Mouse (Mus musculus) heart, postnatal 14 days (tissue): Measurements from ENCODE around the gene Gnat2. TPM values are rescaled to one million over a fixed set of nuclear protein-coding genes. Genes with fewer than 3 reads are reported as not detected.

Source experiments
- DNase-seq, 2 experiments: peaks; one replicate each; pipeline ENCODE4 v3.0.0; 2021 to 2022
- intact Hi-C: fragments of 180-260 bp; cut with DNase I; formaldehyde crosslinking; loops from one replicate; pipeline ENCODE4 v1.15.1; 2025
- total RNA-seq, 2 experiments: library from RNA; stranded (reverse); gene quantifications; 2 replicates each; pipeline ENCODE4 v1.2.3; 2021

The Gnat2 gene
- total RNA-seq, 2 experiments from 2014 or later = 0.34 TPM; not detected in 1

GRCm38 (mm10) chr3:108105281-108105680 lies 12.7 kb downstream of the Gnat2 start:
- intact Hi-C loops = no loop called here
- no peak for DNase-seq

GRCm38 (mm10) chr3:108111320-108111719 lies 18.7 kb downstream of the Gnat2 start:
- intact Hi-C loops = no loop called here

GRCm38 (mm10) chr3:108112246-108112645 lies 19.7 kb downstream of the Gnat2 start:
- DNase-seq = no peak
- intact Hi-C loops = no loop called here

More at GRCm38 (mm10) chr3:108111320-108111719, 18.7 kb downstream of the Gnat2 start:
- DNase-seq = no peak

DNA sequence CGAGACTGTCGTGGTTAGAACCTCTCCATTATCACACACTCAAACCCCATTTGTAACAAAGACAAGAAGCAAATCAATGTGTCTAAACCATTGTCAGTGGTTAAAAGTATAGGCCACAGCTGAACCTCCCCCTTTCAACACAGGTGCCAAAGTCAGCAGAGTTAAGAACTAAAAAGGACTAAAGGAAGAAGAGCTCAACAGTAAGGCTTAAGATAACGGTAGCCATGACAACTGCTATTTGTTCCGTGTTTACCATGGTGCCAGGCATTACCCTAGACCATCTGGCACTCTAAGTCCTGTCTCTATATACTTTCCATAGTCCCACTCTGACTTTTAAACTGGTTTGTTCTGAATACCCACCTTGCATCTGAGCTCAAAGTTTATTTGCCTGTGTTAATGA lies 20.1 kb downstream of the Gnat2 start:
- intact Hi-C loops = no loop called here
- DNase-seq = no peak

DNA sequence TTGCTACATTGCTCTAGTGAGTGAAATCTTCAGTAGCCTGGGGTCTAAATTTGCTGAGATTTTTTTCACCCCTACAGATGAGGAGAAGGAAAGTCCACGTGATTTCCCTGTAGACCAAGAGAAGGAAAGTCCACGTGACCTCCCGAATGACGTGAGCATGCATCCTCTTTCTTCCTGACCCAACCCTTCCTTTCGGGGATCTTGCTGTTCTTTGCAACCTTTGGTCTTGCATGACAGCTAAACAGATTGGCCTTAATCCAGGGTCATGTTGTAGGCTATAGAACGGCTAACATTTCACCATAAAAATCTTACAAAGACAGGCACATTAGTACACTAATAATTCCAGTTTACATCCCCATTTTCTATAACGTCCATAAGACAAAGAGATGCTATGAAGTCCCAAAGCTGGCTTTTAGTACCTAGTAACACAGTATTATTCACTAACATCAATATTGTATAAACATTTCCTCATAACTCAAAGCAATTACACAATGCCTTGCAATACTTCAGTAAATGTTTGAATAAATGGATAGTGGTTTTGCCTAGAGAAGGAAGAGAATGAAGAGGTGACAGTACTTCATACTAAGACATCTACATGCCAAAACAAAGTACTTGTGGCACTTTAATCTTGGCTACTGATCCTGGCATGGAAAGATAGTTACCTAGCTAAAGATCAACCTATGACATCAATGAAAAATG lies 21.2 kb downstream of the Gnat2 start:
- intact Hi-C loops = no loop called here
- no peak for DNase-seq

DNA sequence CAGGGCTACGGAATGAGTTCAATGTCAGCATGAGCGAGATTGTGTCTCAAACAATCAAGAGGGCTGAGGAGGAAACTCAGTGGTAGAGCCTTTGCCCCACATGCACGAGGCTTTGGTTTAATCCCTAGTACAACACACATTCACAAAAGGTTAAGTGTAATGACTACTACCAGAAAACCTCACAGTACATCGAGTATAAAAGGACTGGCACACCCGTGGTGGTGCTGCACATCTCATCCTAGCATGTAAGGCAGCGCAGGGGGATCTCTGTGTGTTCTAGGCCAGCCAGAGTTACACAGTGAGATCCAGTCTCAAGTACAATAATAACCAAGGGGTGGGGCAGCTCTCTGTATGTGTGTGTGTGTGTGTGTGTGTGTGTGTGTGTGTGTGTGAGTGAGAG lies 24.9 kb downstream of the Gnat2 start:
- intact Hi-C loops = no loop called here

GRCm38 (mm10) chr3:108121101-108121500 lies 28.5 kb downstream of the Gnat2 start:
- no peak for DNase-seq
- intact Hi-C loops = no loop called here

More for the DNA sequence above, 24.9 kb downstream of the Gnat2 start:
- DNase-seq = no peak

DNA sequence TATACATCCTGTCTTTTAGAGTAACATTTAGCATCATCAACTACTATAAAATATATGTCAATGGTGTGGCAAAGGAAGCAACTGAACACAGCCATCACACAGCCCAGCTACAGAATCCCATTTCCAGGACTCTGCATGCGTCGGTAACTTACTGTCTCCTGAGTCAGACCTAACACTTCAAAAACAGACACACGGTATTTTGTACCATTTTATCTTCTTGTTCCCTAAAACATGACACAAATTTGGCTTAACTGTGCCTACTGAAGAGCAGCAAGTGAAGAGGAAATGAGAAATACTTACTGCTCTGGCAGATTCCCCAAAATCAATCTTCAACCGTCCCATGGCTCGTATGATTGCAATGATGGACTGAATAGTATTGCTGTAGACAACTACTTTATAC lies 30.7 kb downstream of the Gnat2 start:
- intact Hi-C loops = no loop called here

GRCm38 (mm10) chr3:108124131-108124530 lies 31.5 kb downstream of the Gnat2 start:
- intact Hi-C loops = no loop called here
- DNase-seq = no peak

More for the DNA sequence above, 30.7 kb downstream of the Gnat2 start:
- no peak for DNase-seq

DNA sequence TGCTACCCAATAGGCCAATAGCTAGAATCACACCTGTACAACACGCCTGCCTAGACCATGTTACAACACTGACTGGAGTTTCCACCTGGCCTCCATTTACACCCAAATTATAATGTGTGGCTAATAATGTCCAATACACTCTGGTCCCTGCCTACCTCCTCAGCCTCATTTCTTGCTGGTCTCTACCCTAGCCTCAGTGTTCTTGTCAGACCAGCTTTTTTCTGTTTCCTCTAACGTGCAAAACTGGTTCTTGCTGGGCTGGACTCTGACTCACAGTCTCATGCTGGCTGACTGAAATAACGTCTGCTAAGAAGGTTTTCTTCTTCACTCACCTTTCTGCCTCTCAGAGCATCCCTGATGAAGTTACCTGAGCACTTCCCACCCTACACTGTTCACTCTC lies 33.7 kb downstream of the Gnat2 start:
- intact Hi-C loops = no loop called here
- DNase-seq = no peak

DNA sequence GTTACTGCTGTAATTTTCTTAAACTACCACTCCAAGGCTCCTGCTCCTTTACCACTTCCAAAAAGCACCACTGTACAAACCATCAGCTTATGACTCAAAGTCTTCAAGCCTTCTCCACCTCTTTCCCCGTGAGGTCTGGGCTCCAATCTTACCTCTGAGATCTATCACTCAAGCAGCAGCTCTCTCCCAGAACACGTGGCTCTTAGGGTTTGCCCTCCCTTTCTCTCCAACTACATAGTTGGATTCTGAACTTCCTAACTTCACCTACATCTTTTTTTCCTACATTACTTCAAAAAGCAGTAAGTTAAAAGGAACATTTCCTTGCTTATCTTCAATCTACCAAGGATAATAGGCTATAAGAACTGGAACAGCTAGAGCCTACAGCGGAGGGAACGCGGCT lies 35.9 kb downstream of the Gnat2 start:
- DNase-seq = no peak
- intact Hi-C loops = no loop called here

DNA sequence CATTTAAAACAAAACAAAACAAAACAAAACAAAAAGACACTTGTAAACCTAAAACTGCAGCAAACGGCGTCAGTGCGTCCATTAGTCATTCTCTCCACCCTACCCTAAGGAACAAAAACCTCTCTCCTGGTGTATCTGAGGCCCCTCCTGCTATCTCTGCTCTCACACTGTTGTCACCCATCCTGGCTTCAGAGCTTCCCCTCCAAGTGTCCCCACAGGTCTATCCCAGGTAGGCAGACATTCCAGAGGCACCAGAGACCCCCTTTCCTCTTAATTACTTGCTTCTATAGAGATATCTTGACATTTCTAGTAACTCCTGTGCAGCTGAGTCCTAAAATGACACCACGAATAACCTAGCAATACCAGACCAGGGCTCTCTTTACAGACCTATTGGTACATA lies 36.8 kb downstream of the Gnat2 start:
- intact Hi-C loops = no loop called here
- no peak for DNase-seq

DNA sequence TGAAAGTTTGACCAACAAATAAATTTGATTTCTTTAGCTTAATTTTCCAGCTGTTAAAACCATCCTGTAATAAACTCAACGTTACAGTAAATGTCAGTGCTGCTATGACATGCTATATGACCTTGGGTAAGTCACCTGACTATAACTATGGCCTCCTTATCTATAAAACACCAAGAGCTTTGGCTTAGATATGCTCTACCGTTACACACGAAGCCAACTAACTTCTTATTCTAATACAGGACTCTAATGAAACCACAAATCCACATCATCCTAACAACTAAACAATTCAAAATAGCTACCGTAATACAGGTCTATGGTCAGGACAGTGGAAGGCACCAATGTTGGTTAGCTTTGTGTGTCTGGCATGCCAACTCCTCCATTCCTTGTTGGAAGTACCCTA lies 37.2 kb downstream of the Gnat2 start:
- intact Hi-C loops = loop anchor here (5.0 kb wide), 1 partner anchor 38 kb away; the partner anchor contains the start of gene Gnat2

GRCm38 (mm10) chr3:108131216-108131615 lies 38.6 kb downstream of the Gnat2 start:
- DNase-seq = no peak
- intact Hi-C loops = loop anchor here (5.0 kb wide), 1 partner anchor 39 kb away; the partner anchor contains the start of gene Gnat2

More for the DNA sequence above, 37.2 kb downstream of the Gnat2 start:
- no peak for DNase-seq

DNA sequence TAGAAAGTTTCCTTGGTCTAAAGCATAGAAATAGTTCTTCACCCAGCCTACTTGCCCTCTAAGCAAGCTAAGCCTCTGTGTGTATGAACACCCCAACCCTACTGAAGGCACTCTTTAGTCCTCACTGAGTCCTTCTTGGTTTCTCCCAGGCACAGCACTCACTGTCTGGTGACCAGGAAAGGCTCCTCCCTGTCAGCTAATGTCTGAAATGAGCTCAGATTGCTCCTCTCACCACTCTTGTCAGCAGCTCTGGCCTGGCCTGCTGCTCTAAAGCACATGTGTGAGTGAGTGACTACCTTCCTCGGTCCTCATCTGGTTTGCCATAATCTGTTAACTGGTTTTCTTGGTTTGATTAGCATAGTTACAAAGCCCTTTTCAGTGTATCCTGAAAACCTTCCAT lies 39.2 kb downstream of the Gnat2 start:
- no peak for DNase-seq
- intact Hi-C loops = loop anchor here (5.0 kb wide), 1 partner anchor 40 kb away; the partner anchor contains the start of gene Gnat2

DNA sequence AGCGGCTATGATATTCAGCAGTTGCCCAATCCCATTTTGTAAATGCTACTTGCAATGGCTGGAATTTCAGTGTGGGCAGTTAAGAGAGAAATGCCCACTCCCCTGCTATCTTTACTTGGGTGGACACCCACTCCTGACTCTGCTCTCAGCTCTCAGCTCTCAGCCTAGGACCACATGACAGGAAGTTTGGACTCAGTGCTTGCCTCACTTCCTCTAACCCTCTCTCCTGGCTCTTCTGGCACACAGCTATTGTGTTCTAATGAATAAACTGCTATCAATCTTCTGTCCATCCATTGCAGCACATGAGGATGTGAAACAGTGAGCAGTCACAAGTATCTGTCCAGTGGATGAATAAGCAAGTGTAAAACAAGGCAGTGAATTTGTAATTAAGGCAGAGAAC lies 39.9 kb downstream of the Gnat2 start:
- no peak for DNase-seq
- intact Hi-C loops = loop anchor here (5.0 kb wide), 1 partner anchor 40 kb away; the partner anchor contains the start of gene Gnat2

GRCm38 (mm10) chr3:108134701-108135100 lies 42.1 kb downstream of the Gnat2 start:
- DNase-seq = peak in 1 of 2 experiments; percentile 19
- intact Hi-C loops = loop anchor here (5.0 kb wide), 1 partner anchor 42 kb away; the partner anchor contains the start of gene Gnat2

GRCm38 (mm10) chr3:108139113-108139512 lies 46.5 kb downstream of the Gnat2 start:
- DNase-seq = no peak
- intact Hi-C loops = no loop called here

DNA sequence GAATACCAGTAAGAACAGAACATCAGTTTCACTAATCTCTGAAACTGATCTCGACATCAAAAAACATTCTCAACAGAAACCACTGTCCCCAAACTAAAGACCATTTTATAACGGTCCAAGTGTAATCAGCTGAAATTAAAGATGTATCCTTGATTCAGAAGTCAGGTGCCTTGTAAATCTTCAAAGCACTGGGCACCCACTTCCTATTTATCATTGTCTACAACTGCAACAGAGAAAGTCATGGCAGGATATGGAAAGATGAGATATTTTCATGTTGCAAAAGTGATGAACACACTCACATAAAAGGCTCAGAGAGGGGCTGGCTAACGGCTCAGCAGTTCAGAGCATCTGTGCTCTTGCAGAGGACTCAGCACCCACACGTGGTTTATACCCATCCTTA lies 48.2 kb downstream of the Gnat2 start:
- intact Hi-C loops = loop anchor here (10.0 kb wide), 1 partner anchor 446 kb away; the partner anchor contains the start of gene Ahcyl1
- no peak for DNase-seq

DNA sequence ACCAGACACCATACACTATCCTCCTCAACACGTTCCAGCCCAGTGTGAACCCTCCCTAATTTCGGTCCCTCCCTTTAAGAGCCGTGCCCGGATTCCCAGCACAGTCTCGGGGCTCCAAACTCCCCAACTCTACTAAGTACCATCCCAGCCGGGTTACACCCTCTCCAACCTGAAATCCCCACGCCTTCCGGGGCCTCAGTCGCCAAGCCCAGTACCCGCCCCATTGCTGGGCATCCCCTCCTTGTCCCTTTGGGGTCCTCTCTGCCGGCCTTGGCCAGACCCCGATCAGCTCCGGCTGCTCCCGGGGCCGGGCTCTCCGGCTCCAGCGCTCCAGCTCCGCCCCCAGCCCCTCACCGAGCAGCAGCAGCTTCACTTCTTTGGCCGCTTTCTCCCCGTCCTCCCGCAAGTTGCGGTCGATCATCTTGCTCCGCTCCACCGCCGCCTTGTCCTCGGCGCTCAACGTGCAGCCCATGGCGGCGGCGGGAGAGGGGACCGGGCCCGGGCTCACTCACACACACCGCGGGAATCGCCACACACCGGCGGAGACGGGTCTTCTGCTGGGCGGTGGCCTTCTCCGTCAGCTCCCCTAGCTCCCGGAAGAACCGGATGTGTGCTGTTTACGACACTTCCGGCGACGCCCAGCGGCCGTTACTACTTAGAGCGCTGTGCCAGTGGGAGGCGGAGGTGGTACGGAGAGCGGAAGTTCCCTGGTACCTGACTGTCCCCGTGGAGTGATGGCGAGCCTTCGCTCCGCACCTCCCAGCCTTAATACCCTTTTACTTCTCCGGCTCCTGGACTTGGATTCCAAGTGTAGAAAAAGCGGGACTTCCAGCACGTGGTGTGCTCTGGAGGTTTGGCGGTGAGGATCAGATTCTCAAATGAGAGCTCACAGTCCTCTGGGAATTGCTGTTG lies 53.2 kb downstream of the Gnat2 start, which contains the start of gene Gnai3:
Gene Gnai3, minus strand, starts transcription at position 613 of the 912 bp plus-strand sequence.
- intact Hi-C loops = loop anchor here (2.0 to 10.0 kb wide), 5 partner anchors 193 to 451 kb away; partner anchors contain the start of gene Ahcyl1

GRCm38 (mm10) chr3:108146671-108147070 lies 54.1 kb downstream of the Gnat2 start:
- intact Hi-C loops = loop anchor here (2.0 to 10.0 kb wide), 5 partner anchors 194 to 452 kb away; partner anchors contain the start of gene Ahcyl1
- no peak for DNase-seq

More for the DNA sequence above, 53.2 kb downstream of the Gnat2 start, which contains the start of gene Gnai3:
- DNase-seq = peak; percentile 89 to 91
